Mouse (Mus musculus): ENCODE measurements at regions not wholly inside any gene's neighbourhood (a gene's known extent, or its start where the extent isn't known, plus 50 kb on each side); places are given as distances from the start of the nearest gene placed in this dataset.

- H3K36me3 ChIP-seq (replicated peaks; ENCODE audit: low read length), result no peaks in the 10 kb centered on the region
- H3K9me3 ChIP-seq, result peaks cover 32% of the 10 kb centered on the region
- H3K4me3 ChIP-seq (replicated peaks), result no peak overlapping the region
- TF ChIP-seq GATA1 (IDR thresholded peaks at IDR 0.05; ENCODE audit: borderline replicate concordance, low read length) (no peak), FLI1 (IDR thresholded peaks at IDR 0.05; ENCODE audit: low read length) (no peak)
- H3K27me3 ChIP-seq (replicated peaks), result no peaks in the 10 kb centered on the region
- H3K4me1 ChIP-seq, result no peaks in the 10 kb centered on the region
These were observed 762.5 kb downstream of the Rfpl4b start for GRCm38 (mm10) chr10:38059050-38059449.

- Histone ChIP-seq H3K4me3 (replicated peaks) (no peak overlapping the region), H3K36me3 (replicated peaks; ENCODE audit: low read length) (no peaks in the 10 kb centered on the region), H3K9me3 (no peaks in the 10 kb centered on the region), H3K27me3 (replicated peaks) (no peaks in the 10 kb centered on the region), H3K4me1 (no peaks in the 10 kb centered on the region)
- TF ChIP-seq FLI1 (IDR thresholded peaks at IDR 0.05; ENCODE audit: low read length) (no peak), GATA1 (IDR thresholded peaks at IDR 0.05; ENCODE audit: borderline replicate concordance, low read length) (no peak)
These were observed 811.1 kb downstream of the Rfpl4b start for GRCm38 (mm10) chr10:38010452-38010851.

GRCm38 (mm10) chr10:37995691-37996445 lies 825.7 kb downstream of the Rfpl4b start:
- no peaks in the 10 kb centered on the region for H3K36me3 ChIP-seq (replicated peaks; ENCODE audit: low read length)
- no peaks in the 10 kb centered on the region for H3K9me3 ChIP-seq
- no peak for TF ChIP-seq FLI1 (IDR thresholded peaks at IDR 0.05; ENCODE audit: low read length)
- TF ChIP-seq GATA1 (IDR thresholded peaks at IDR 0.05; ENCODE audit: borderline replicate concordance, low read length), result no peak
- no peak overlapping the region for H3K4me3 ChIP-seq (replicated peaks)
- H3K4me1 ChIP-seq, result no peaks in the 10 kb centered on the region
- no peaks in the 10 kb centered on the region for H3K27me3 ChIP-seq (replicated peaks)

GRCm38 (mm10) chr10:37988297-37989263 lies 833.0 kb downstream of the Rfpl4b start:
- TF ChIP-seq GATA1 (IDR thresholded peaks at IDR 0.05; ENCODE audit: borderline replicate concordance, low read length), result no peak
- no peak for TF ChIP-seq FLI1 (IDR thresholded peaks at IDR 0.05; ENCODE audit: low read length)
- Histone ChIP-seq H3K9me3 (peaks cover 10% of the 10 kb centered on the region; the same call in 1 of the 2 replicates), H3K27me3 (replicated peaks) (no peaks in the 10 kb centered on the region), H3K36me3 (replicated peaks; ENCODE audit: low read length) (no peaks in the 10 kb centered on the region), H3K4me1 (no peaks in the 10 kb centered on the region), H3K4me3 (replicated peaks) (no peak overlapping the region)

- no peaks in the 10 kb centered on the region for H3K9me3 ChIP-seq
- no peaks in the 10 kb centered on the region for H3K36me3 ChIP-seq (replicated peaks; ENCODE audit: low read length)
- H3K27me3 ChIP-seq (replicated peaks), result no peaks in the 10 kb centered on the region
- no peaks in the 10 kb centered on the region for H3K4me1 ChIP-seq
- no peak for TF ChIP-seq GATA1 (IDR thresholded peaks at IDR 0.05; ENCODE audit: borderline replicate concordance, low read length)
- TF ChIP-seq FLI1 (IDR thresholded peaks at IDR 0.05; ENCODE audit: low read length), result no peak
- H3K4me3 ChIP-seq (replicated peaks), result no peak overlapping the region
These were observed 840.3 kb upstream of the Marcks start for GRCm38 (mm10) chr10:37978899-37979539.

GRCm38 (mm10) chr10:37960051-37960450 lies 821.3 kb upstream of the Marcks start:
- H3K4me3 ChIP-seq (replicated peaks), result no peak overlapping the region
- no peaks in the 10 kb centered on the region for H3K36me3 ChIP-seq (replicated peaks; ENCODE audit: low read length)
- no peak for TF ChIP-seq FLI1 (IDR thresholded peaks at IDR 0.05; ENCODE audit: low read length)
- no peak for TF ChIP-seq GATA1 (IDR thresholded peaks at IDR 0.05; ENCODE audit: borderline replicate concordance, low read length)
- no peaks in the 10 kb centered on the region for H3K27me3 ChIP-seq (replicated peaks)
- no peaks in the 10 kb centered on the region for H3K4me1 ChIP-seq
- no peaks in the 10 kb centered on the region for H3K9me3 ChIP-seq

- H3K4me1 ChIP-seq, result peaks cover 4% of the 10 kb centered on the region
- H3K9me3 ChIP-seq, result no peaks in the 10 kb centered on the region
- H3K36me3 ChIP-seq (replicated peaks; ENCODE audit: low read length), result no peaks in the 10 kb centered on the region
- H3K4me3 ChIP-seq (replicated peaks), result no peak overlapping the region
- no peaks in the 10 kb centered on the region for H3K27me3 ChIP-seq (replicated peaks)
- no peak for TF ChIP-seq FLI1 (IDR thresholded peaks at IDR 0.05; ENCODE audit: low read length)
- no peak for TF ChIP-seq GATA1 (IDR thresholded peaks at IDR 0.05; ENCODE audit: borderline replicate concordance, low read length)
These were observed 776.1 kb upstream of the Marcks start for GRCm38 (mm10) chr10:37914780-37915179.

- no peak overlapping the region for H3K4me3 ChIP-seq (replicated peaks)
- H3K27me3 ChIP-seq (replicated peaks), result no peaks in the 10 kb centered on the region
- TF ChIP-seq FLI1 (IDR thresholded peaks at IDR 0.05; ENCODE audit: low read length), result no peak
- TF ChIP-seq GATA1 (IDR thresholded peaks at IDR 0.05; ENCODE audit: borderline replicate concordance, low read length), result no peak
- peaks cover 4% of the 10 kb centered on the region for H3K4me1 ChIP-seq
- no peaks in the 10 kb centered on the region for H3K36me3 ChIP-seq (replicated peaks; ENCODE audit: low read length)
- no peaks in the 10 kb centered on the region for H3K9me3 ChIP-seq
These were observed 772.9 kb upstream of the Marcks start for GRCm38 (mm10) chr10:37911669-37912068.

- Histone ChIP-seq H3K4me1 (no peaks in the 10 kb centered on the region), H3K9me3 (no peaks in the 10 kb centered on the region), H3K4me3 (replicated peaks) (no peak overlapping the region), H3K27me3 (replicated peaks) (no peaks in the 10 kb centered on the region), H3K36me3 (replicated peaks; ENCODE audit: low read length) (no peaks in the 10 kb centered on the region)
- TF ChIP-seq FLI1 (IDR thresholded peaks at IDR 0.05; ENCODE audit: low read length) (no peak), GATA1 (IDR thresholded peaks at IDR 0.05; ENCODE audit: borderline replicate concordance, low read length) (no peak)
These were observed 769.6 kb upstream of the Marcks start for GRCm38 (mm10) chr10:37908276-37908675.
